Mouse (Mus musculus) stomach, embryonic 16.5 days (tissue): ENCODE measurements around the gene Gp5. TPM values are rescaled to one million over a fixed set of nuclear protein-coding genes. Genes with fewer than 3 reads are reported as not detected.

Source experiments
- ATAC-seq: fragments of 200-750 bp; cut with Nextera tagmentation; 2 replicates; pipeline ENCODE4 v1.8.0; 2017; ENCODE audit warnings: moderate number of reproducible peaks, moderate TSS enrichment; ENCODE audit not compliant: insufficient read depth, low FRiP score
- H3K27ac ChIP-seq: fragments of 300-500 bp; sonication (generic); 2 replicates; pipeline ENCODE4 v1.5.1; 2014; ENCODE audit warnings: low read length
- H3K27me3 ChIP-seq: fragments of 300-500 bp; sonication (generic); 2 replicates; pipeline ENCODE4 v1.6.1; 2014; ENCODE audit warnings: low read length, control low read depth, mixed read lengths; ENCODE audit not compliant: control insufficient read depth, insufficient read depth
- H3K36me3 ChIP-seq: fragments of 300-500 bp; sonication (generic); 2 replicates; pipeline ENCODE4 v1.6.1; 2014; ENCODE audit warnings: low read length; ENCODE audit not compliant: control insufficient read depth, insufficient read depth
- H3K4me1 ChIP-seq: fragments of 300-500 bp; sonication (generic); 2 replicates; pipeline ENCODE4 v1.6.1; 2014; ENCODE audit warnings: low read length, control low read depth, mixed read lengths; ENCODE audit not compliant: control insufficient read depth, insufficient read depth
- H3K4me2 ChIP-seq: fragments of 300-500 bp; sonication (generic); 2 replicates; pipeline ENCODE4 v1.6.1; 2014; ENCODE audit warnings: low read depth, low read length, mixed read lengths
- H3K4me3 ChIP-seq: fragments of 300-500 bp; sonication (generic); replicated peaks from 2 replicates; pipeline ENCODE4 v1.5.1; 2014; ENCODE audit warnings: mild to moderate bottlenecking, low read length
- H3K9ac ChIP-seq: fragments of 300-500 bp; sonication (generic); 2 replicates; pipeline ENCODE4 v1.6.1; 2014; ENCODE audit warnings: low read length
- H3K9me3 ChIP-seq: fragments of 300-500 bp; sonication (generic); replicated peaks from 2 replicates; pipeline ENCODE4 v1.6.1; 2016; ENCODE audit warnings: low read length, control low read depth; ENCODE audit not compliant: control insufficient read depth
- WGBS: fragments of 180-500 bp; shearing (Covaris S2); extraction: QIAGEN DNeasy Blood & Tissue Kit; methylation state at CpG from one replicate; pipeline ENCODE4 v1.1.7; 2014; 5-methylcytosine and 5-hydroxymethylcytosine counted together
- polyA plus RNA-seq: library from polyadenylated mRNA; unstranded; fragments of >200 nt; fragmentation: Nextera tagmentation; extraction: Ambion mirVana; gene quantifications from 2 replicates; pipeline ENCODE4 v1.2.1, GENCODE M21; 2015

The Gp5 gene
- polyA plus RNA-seq, 1 experiment from 2014 or later, result 0.54 TPM

DNA sequence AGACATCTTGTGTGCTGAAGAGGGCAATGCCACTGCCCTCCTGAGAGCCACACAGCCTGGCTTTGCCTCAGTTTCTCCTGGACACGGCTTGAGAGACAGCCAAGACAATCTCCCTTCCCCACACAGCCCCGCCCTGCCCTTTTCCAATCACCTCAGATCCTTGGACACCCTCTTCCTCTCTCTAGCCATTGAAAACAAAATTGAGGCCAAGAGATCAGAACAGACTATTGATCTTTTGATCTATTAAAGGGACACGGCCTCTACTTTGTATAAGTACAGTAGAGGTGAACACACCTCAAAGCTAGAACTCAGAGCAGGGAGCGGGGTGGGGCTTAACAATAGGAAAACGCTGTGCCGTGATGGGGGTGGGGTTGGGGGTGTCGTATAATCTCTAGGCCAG is 52.1 kb downstream of the Gp5 start:
- H3K27ac ChIP-seq, result no peak overlapping the region
- H3K9ac ChIP-seq, result no peak overlapping the region
- no peaks in the 10 kb centered on the region for H3K27me3 ChIP-seq
- no peaks in the 10 kb centered on the region for H3K4me1 ChIP-seq
- H3K36me3 ChIP-seq, result no peaks in the 10 kb centered on the region
- 82% methylated on average over 7 of the region's 7 CpGs for WGBS
- H3K4me3 ChIP-seq, result no peak overlapping the region
- ATAC-seq, result no peak
- no peak overlapping the region for H3K4me2 ChIP-seq
- no peaks in the 10 kb centered on the region for H3K9me3 ChIP-seq

- ATAC-seq, result no peak
- H3K9me3 ChIP-seq, result no peaks in the 10 kb centered on the region
- no peak overlapping the region for H3K4me3 ChIP-seq
- no peak overlapping the region for H3K9ac ChIP-seq
- 67% methylated on average over 9 of the region's 9 CpGs for WGBS
- no peak overlapping the region for H3K4me2 ChIP-seq
- no peaks in the 10 kb centered on the region for H3K27me3 ChIP-seq
- H3K36me3 ChIP-seq, result no peaks in the 10 kb centered on the region
- no peak overlapping the region for H3K27ac ChIP-seq
- no peaks in the 10 kb centered on the region for H3K4me1 ChIP-seq
Measured at GRCm38 (mm10) chr16:30257718-30258117, 52.9 kb downstream of the Gp5 start.

Other genes with a start within 250 kb of the Gp5 start
- 34.4 and 38.5 TPM in 2 replicates for gene Hes1, start 246.4 kb downstream of the Gp5 start, polyA plus RNA-seq
- gene Cpn2, start 43.3 kb downstream of the Gp5 start, polyA plus RNA-seq, result 0.17 and 0.26 TPM in 2 replicates
- gene Lrrc15, start 27.5 kb downstream of the Gp5 start, polyA plus RNA-seq, result 0.28 and 0.55 TPM in 2 replicates
- 9.1 and 12.0 TPM in 2 replicates for gene Atp13a3, start 95.2 kb upstream of the Gp5 start, polyA plus RNA-seq
- gene Tmem44, start 240.1 kb upstream of the Gp5 start, polyA plus RNA-seq, result 8.4 and 11.0 TPM in 2 replicates